Mouse (Mus musculus): ENCODE data around the gene Prss32. TPM values are rescaled to one million over a fixed set of nuclear protein-coding genes. Genes with fewer than 3 reads are reported as not detected.

The Prss32 gene
- polyA plus RNA-seq (2012; rRNA removed): 0.06 TPM in 1 of 2 replicates, not detected in the other

GRCm38 (mm10) chr17:23843812-23844273, at the start of gene Prss32, which contains the start of gene Prss41:
TSS of gene Prss32 (plus strand) at chr17:23843855.
TSS of gene Prss41 (minus strand) at chr17:23844172.

DNA sequence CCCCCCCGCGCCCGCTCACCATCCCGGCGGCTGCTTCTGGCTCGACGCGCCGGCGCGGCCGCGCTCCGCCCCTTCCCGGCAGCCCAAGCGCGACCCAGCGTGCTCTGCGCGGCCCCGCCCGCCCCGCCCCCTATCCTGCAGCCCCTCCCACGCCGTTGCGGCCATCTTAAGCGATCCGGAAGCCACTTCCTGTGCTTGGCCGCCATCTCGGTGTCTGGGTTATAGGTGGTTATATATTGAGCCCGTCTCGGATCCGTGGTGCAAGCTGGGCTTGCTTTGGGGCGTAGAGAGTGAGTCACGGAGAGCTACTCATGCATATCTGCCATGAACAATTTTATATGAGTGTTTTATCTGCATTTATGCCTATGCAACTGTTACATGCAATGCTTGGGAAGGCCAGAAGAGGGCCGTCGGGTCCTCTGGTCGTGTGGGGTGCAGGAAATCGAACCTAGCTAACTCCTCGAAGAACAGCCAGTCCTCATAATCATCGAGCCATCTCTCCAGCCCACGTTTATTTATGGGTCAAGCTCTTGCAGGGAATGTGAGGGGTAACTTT, 14.5 kb upstream of the Prss32 start, which contains the start of gene Elob:
Elob (minus strand) TSS at position 73 of the 556 bp plus-strand sequence.

GRCm38 (mm10) chr17:23836006-23836575, 7.6 kb upstream of the Prss32 start, which contains the start of gene Prss33:
TSS of gene Prss33 (minus strand) at chr17:23836056.

DNA sequence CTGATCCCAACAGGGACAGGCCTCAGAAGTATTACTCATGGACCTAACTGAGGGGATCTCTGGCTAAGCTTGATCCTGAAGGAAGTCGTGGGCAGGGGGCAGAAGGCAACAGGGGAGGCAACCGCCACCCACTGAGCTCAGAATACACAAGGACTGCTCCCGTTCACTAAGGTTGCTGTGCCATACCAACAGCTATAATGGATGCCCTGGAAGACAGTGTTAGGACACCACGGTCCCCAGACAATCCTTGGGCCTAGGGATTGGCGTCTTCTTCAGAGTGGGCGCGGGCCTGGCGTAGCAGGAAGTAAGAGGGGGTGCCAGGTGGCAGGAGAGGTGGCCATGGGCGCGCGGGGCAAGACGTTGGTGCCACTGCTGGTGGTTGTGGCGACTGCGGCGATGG, 24.1 kb downstream of the Prss32 start, which contains the start of gene Prss21:
Prss21 (plus strand) TSS at position 301 of the 400 bp plus-strand sequence.

GRCm38 (mm10) chr17:23880576-23880975, 36.9 kb downstream of the Prss32 start, which contains the start of the genes Dcpp1 and Dcpp2:
TSS of gene Dcpp1 (plus strand) at chr17:23880876.
TSS of gene Dcpp2 (plus strand) at chr17:23880880.

Other genes starting within 250 kb of the Prss32 start
- gene Zfp13, start 244.4 kb upstream of the Prss32 start, polyA plus RNA-seq (2012; rRNA removed): 30.8 and 32.9 TPM in 2 replicates
- 0.38 and 0.57 TPM in 2 replicates for gene Zscan10, start 243.0 kb upstream of the Prss32 start, polyA plus RNA-seq (2012; rRNA removed)
- 0.74 and 1.1 TPM in 2 replicates for gene Mmp25, start 198.6 kb upstream of the Prss32 start, polyA plus RNA-seq (2012; rRNA removed)
- 0.19 and 0.22 TPM in 2 replicates for gene Bicdl2, start 183.3 kb upstream of the Prss32 start, polyA plus RNA-seq (2012; rRNA removed)
- gene Hcfc1r1, start 170.3 kb upstream of the Prss32 start, polyA plus RNA-seq (2012; rRNA removed): 35.1 and 40.8 TPM in 2 replicates
- 44.0 and 45.6 TPM in 2 replicates for gene Thoc6, start 170.0 kb upstream of the Prss32 start, polyA plus RNA-seq (2012; rRNA removed)
- gene Tnfrsf12a, start 166.4 kb upstream of the Prss32 start, polyA plus RNA-seq (2012; rRNA removed): 2.3 and 3.4 TPM in 2 replicates
- gene Cldn6, start 164.6 kb upstream of the Prss32 start, polyA plus RNA-seq (2012; rRNA removed): 4.8 and 12.5 TPM in 2 replicates
- gene Cldn9, start 159.8 kb upstream of the Prss32 start, polyA plus RNA-seq (2012; rRNA removed): 1.6 and 2.8 TPM in 2 replicates
- gene 1520401A03Rik, start 121.1 kb upstream of the Prss32 start, polyA plus RNA-seq (2012; rRNA removed): 0.05 and 1.1 TPM in 2 replicates
- 45.2 and 56.0 TPM in 2 replicates for gene Pkmyt1, start 117.5 kb upstream of the Prss32 start, polyA plus RNA-seq (2012; rRNA removed)
- 12.7 and 14.2 TPM in 2 replicates for gene Paqr4, start 103.0 kb upstream of the Prss32 start, polyA plus RNA-seq (2012; rRNA removed)
- 1.4 and 6.2 TPM in 2 replicates for gene Kremen2, start 98.0 kb upstream of the Prss32 start, polyA plus RNA-seq (2012; rRNA removed)
- 83.3 and 88.4 TPM in 2 replicates for gene Flywch1, start 72.3 kb upstream of the Prss32 start, polyA plus RNA-seq (2012; rRNA removed)
- gene Flywch2, start 57.8 kb upstream of the Prss32 start, polyA plus RNA-seq (2012; rRNA removed): 28.6 and 30.1 TPM in 2 replicates
- 640 and 782 TPM in 2 replicates for gene Srrm2, start 53.3 kb upstream of the Prss32 start, polyA plus RNA-seq (2012; rRNA removed)
- 524 and 676 TPM in 2 replicates for gene Elob, start 14.7 kb upstream of the Prss32 start, polyA plus RNA-seq (2012; rRNA removed)
- gene Prss33, start 7.8 kb upstream of the Prss32 start, polyA plus RNA-seq (2012; rRNA removed): 0.26 and 0.46 TPM in 2 replicates
- 1.2 and 3.0 TPM in 2 replicates for gene Prss41, start 317 bp downstream of the Prss32 start, polyA plus RNA-seq (2012; rRNA removed)
- gene Prss21, start 24.2 kb downstream of the Prss32 start, polyA plus RNA-seq (2012; rRNA removed): not detected in 2 replicates
- gene Dcpp1, start 37.0 kb downstream of the Prss32 start, polyA plus RNA-seq (2012; rRNA removed): not detected in 2 replicates
- not detected in 2 replicates for gene Dcpp2, start 37.0 kb downstream of the Prss32 start, polyA plus RNA-seq (2012; rRNA removed)
- gene Dcpp3, start 73.6 kb downstream of the Prss32 start, polyA plus RNA-seq (2012; rRNA removed): not detected in 2 replicates
- gene Sbp, start 97.8 kb downstream of the Prss32 start, polyA plus RNA-seq (2012; rRNA removed): 0.08 TPM in 1 of 2 replicates, not detected in the other
- gene Sbpl, start 111.4 kb downstream of the Prss32 start, polyA plus RNA-seq (2012; rRNA removed): not detected in 2 replicates
- 0.05 TPM in 1 of 2 replicates, not detected in the other for gene Prss30, start 136.7 kb downstream of the Prss32 start, polyA plus RNA-seq (2012; rRNA removed)
- gene Prss22, start 154.2 kb downstream of the Prss32 start, polyA plus RNA-seq (2012; rRNA removed): 0.22 and 0.35 TPM in 2 replicates
- gene Prss27, start 194.3 kb downstream of the Prss32 start, polyA plus RNA-seq (2012; rRNA removed): 0.15 TPM in 1 of 2 replicates, not detected in the other
- 46.7 and 67.8 TPM in 2 replicates for gene Kctd5, start 229.6 kb downstream of the Prss32 start, polyA plus RNA-seq (2012; rRNA removed)

Data from central nervous system, embryonic 11.5 days (tissue).